Mouse (Mus musculus): ENCODE data around the gene Atp2a1.

DNA sequence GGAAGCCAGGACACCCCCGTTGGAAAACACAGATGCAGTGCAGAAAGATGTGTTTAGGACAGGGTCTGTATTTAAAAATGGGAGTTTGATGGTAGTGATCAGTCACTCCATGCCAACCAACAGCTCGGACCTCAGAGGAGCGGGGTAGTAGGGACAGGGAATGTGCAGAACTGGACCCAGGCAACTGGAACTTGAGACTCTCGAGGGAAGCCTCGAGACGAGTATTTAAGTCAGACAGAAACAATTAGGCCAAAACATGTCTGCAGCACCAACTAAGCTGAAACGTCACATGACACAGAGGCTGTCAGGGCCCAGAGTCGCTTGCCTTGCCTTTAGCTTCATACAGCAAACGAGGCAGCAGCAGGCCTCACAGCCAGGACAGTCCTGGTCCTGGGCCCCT lies 3.2 kb upstream of the Atp2a1 start:
- TF ChIP-seq POLR2A (IDR thresholded peaks at IDR 0.05; ENCODE audit: low read depth, low read length) (no peak), CTCF (IDR thresholded peaks at IDR 0.05; ENCODE audit: borderline replicate concordance, insufficient read depth, low read length) (no peak)
